ENCODE assay signal across 8 mouse cellular contexts in genomic region chr3:31096155-31097101, GRCm38 (mm10). TPM values are rescaled to one million over a fixed set of nuclear protein-coding genes. Genes with fewer than 3 reads are reported as not detected.
A peak's percentile ranks its signal among the peaks of the same experiment; 100 is the strongest.
DNase-seq lines count a peak whose midpoint lies in the region; ATAC-seq and TF ChIP-seq lines count a peak whose summit lies in the region.

No protein-coding gene starts in this region.

- TF ChIP-seq CTCF in cortical plate, adult 2 months (IDR thresholded peaks at IDR 0.05; ENCODE audit: extremely low read depth, insufficient read depth, low read length), result no peak

- H3K36me3 ChIP-seq in kidney, embryonic 15.5 days, result peaks cover 15% of the 10 kb centered on the region; the same call in 1 of the 2 replicates
- 0 out of 2 replicates have a peak, but pooled peaks cover 4% of the 10 kb centered on the region for H3K36me3 ChIP-seq in hindbrain, embryonic 13.5 days
- H3K36me3 ChIP-seq in midbrain, embryonic 13.5 days, result no peaks in the 10 kb centered on the region

- H3K9me3 ChIP-seq in kidney, embryonic 15.5 days (replicated peaks), result no peaks in the 10 kb centered on the region
- no peaks in the 10 kb centered on the region for H3K9me3 ChIP-seq in hindbrain, embryonic 13.5 days
- no peaks in the 10 kb centered on the region for H3K9me3 ChIP-seq in midbrain, embryonic 13.5 days

- H3K4me1 ChIP-seq in kidney, embryonic 15.5 days, result peaks cover 40% of the 10 kb centered on the region
- peaks cover 6% of the 10 kb centered on the region for H3K4me1 ChIP-seq in cortical plate, adult 2 months (ENCODE audit: control insufficient read depth, insufficient read depth, low read length)
- H3K4me1 ChIP-seq in hindbrain, embryonic 13.5 days (replicated peaks), result peaks cover 46% of the 10 kb centered on the region
- peaks cover 52% of the 10 kb centered on the region for H3K4me1 ChIP-seq in midbrain, embryonic 13.5 days (replicated peaks)

- no peak for DNase-seq in kidney, adult 18-20 months
- DNase-seq in left cerebral cortex, adult 18-20 months (ENCODE audit: low spot score in 2 of 2), result no peak
- DNase-seq in frontal cortex, postnatal 25 days (ENCODE audit: low spot score in 2 of 2), result no peak
- no peak for DNase-seq in thymus, adult 18-20 months

- no peak for TF ChIP-seq POLR2A in cortical plate, adult 2 months (IDR thresholded peaks at IDR 0.05; ENCODE audit: extremely low read depth, insufficient read depth, low read length)

- WGBS in kidney, embryonic 15.5 days, result 42% methylated on average over 10 of the region's 10 CpGs
- 42% methylated on average over 10 of the region's 10 CpGs for WGBS in hindbrain, embryonic 13.5 days
- 35% methylated on average over 10 of the region's 10 CpGs for WGBS in midbrain, embryonic 13.5 days

- peak overlapping the region; percentile 99 for H3K27ac ChIP-seq in kidney, embryonic 15.5 days
- H3K27ac ChIP-seq in cortical plate, adult 2 months (ENCODE audit: insufficient read depth, low read length), result peak overlapping the region; percentile 57; the same call in 1 of the 2 replicates
- H3K27ac ChIP-seq in hindbrain, embryonic 13.5 days, result peak overlapping the region; percentile 100
- H3K27ac ChIP-seq in midbrain, embryonic 13.5 days, result peak overlapping the region; percentile 99

- no peak for ATAC-seq in kidney, embryonic 15.5 days (replicated peaks; ENCODE audit: low FRiP score)
- ATAC-seq in hindbrain, embryonic 13.5 days (ENCODE audit: low FRiP score), result no peak
- ATAC-seq in midbrain, embryonic 13.5 days, result no peak

- H3K4me2 ChIP-seq in kidney, embryonic 15.5 days, result peak overlapping the region; percentile 75
- peak overlapping the region; percentile 72 for H3K4me2 ChIP-seq in hindbrain, embryonic 13.5 days
- H3K4me2 ChIP-seq in midbrain, embryonic 13.5 days (replicated peaks), result peak overlapping the region; percentile 79

- H3K4me3 ChIP-seq in kidney, embryonic 15.5 days (replicated peaks), result peak overlapping the region; percentile 66
- peak overlapping the region; percentile 81 for H3K4me3 ChIP-seq in cortical plate, adult 2 months (ENCODE audit: insufficient read depth, low read length)
- H3K4me3 ChIP-seq in hindbrain, embryonic 13.5 days, result peak overlapping the region; percentile 82
- peak overlapping the region; percentile 99 for H3K4me3 ChIP-seq in midbrain, embryonic 13.5 days (replicated peaks)

- no peaks in the 10 kb centered on the region for H3K27me3 ChIP-seq in kidney, embryonic 15.5 days
- no peaks in the 10 kb centered on the region for H3K27me3 ChIP-seq in hindbrain, embryonic 13.5 days
- H3K27me3 ChIP-seq in midbrain, embryonic 13.5 days, result no peaks in the 10 kb centered on the region

- H3K9ac ChIP-seq in kidney, embryonic 15.5 days, result peak overlapping the region; percentile 64
- peak overlapping the region; percentile 95 for H3K9ac ChIP-seq in hindbrain, embryonic 13.5 days
- peak overlapping the region; percentile 97 for H3K9ac ChIP-seq in midbrain, embryonic 13.5 days (replicated peaks)

RNA-seq across cellular contexts. Expression of gene Skil, which starts 1.6 kb away (rescaled TPM):
- polyA plus RNA-seq in kidney, embryonic 15.5 days (2015; fragmentation: Nextera tagmentation; extraction: Ambion mirVana), result 19.9 and 24.0 TPM in 2 replicates
- 23.5 and 24.2 TPM in 2 replicates for polyA plus RNA-seq in cortical plate, adult 2 months (2012; rRNA removed)
- polyA plus RNA-seq in hindbrain, embryonic 13.5 days (2015; fragmentation: Nextera tagmentation; extraction: Ambion mirVana), result 33.5 and 34.4 TPM in 2 replicates
- polyA plus RNA-seq in midbrain, embryonic 13.5 days (2015; fragmentation: Nextera tagmentation; extraction: Ambion mirVana), result 36.8 and 41.1 TPM in 2 replicates
- 10 to 100 TPM; 61.8 to 64.3 TPM for total RNA-seq in left cerebral cortex, adult 18-20 months (2021)

RNA-seq across cellular contexts. Expression of gene Cldn11, which starts 53.3 kb away (rescaled TPM):
- polyA plus RNA-seq in kidney, embryonic 15.5 days (2015; fragmentation: Nextera tagmentation; extraction: Ambion mirVana), result 83.0 and 94.8 TPM in 2 replicates
- polyA plus RNA-seq in cortical plate, adult 2 months (2012; rRNA removed), result 267 and 352 TPM in 2 replicates
- 52.1 and 53.9 TPM in 2 replicates for polyA plus RNA-seq in hindbrain, embryonic 13.5 days (2015; fragmentation: Nextera tagmentation; extraction: Ambion mirVana)
- polyA plus RNA-seq in midbrain, embryonic 13.5 days (2015; fragmentation: Nextera tagmentation; extraction: Ambion mirVana), result 43.4 and 47.0 TPM in 2 replicates
- total RNA-seq in left cerebral cortex, adult 18-20 months (2021), result 10 to 100 TPM; 49.0 to 68.5 TPM
